Mouse (Mus musculus) spleen, adult 12 weeks (tissue): ENCODE data around the gene Klk10.

Source experiments
- DNase-seq: peaks from one replicate; pipeline ENCODE4 v3.0.0; 2022; ENCODE audit warnings: low spot score

Gene Klk10

GRCm38 (mm10) chr7:43796355-43796754, 15.5 kb downstream of the Klk10 start:
- no peak for DNase-seq

GRCm38 (mm10) chr7:43797333-43797769, 16.5 kb downstream of the Klk10 start, which contains the start of gene Klk8:
Klk8 (plus strand) TSS chr7:43797577.
- no peak for DNase-seq

GRCm38 (mm10) chr7:43797844-43798462, 17.1 kb downstream of the Klk10 start:
- no peak for DNase-seq

GRCm38 (mm10) chr7:43799876-43800275, 19.0 kb downstream of the Klk10 start:
- no peak for DNase-seq

GRCm38 (mm10) chr7:43810994-43811393, 30.2 kb downstream of the Klk10 start, which contains the start of gene Klk7:
Klk7 (plus strand) TSS chr7:43811294.
- DNase-seq: no peak

- DNase-seq: no peak
These were observed 34.4 kb downstream of the Klk10 start for GRCm38 (mm10) chr7:43815211-43815610.

DNA sequence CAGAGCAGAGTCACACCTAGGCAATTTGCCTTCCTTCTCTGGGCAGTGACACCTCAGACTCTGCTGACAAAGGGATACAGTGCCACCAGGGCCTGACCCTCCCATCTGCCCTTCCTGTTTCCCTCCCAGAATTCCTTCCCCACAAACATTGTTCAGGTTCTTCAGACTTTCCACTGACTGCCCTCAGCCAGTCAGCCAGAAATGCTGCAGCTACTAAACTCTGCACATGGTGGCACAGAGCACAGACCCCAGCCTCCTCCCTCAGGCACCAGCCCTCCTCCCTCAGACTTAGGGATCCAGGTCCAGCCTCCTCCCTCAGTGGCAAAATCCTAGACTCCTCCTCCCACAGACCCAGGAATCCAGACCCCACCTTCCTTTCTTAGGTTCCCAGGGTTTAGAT, 35.9 kb downstream of the Klk10 start:
- DNase-seq: no peak

DNA sequence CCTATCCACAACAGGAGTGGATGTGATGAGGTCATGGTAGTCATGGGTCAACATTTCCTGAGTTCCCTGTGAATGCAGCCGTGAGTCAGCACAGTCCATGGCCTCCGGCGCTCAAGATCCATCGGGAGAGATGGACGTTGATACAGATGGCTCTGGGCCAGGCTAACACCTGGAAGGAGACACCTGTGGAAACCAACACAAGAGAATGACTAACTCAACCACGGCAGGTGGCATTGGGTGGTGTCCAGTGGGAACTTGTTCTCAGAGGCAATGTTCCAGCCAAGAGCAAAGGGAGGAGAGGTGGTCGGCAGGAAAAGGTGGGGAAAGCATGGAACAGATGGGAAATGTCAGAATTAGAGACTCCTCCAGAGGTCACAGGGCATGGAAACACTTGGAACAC, 40.7 kb downstream of the Klk10 start:
- no peak for DNase-seq

DNA sequence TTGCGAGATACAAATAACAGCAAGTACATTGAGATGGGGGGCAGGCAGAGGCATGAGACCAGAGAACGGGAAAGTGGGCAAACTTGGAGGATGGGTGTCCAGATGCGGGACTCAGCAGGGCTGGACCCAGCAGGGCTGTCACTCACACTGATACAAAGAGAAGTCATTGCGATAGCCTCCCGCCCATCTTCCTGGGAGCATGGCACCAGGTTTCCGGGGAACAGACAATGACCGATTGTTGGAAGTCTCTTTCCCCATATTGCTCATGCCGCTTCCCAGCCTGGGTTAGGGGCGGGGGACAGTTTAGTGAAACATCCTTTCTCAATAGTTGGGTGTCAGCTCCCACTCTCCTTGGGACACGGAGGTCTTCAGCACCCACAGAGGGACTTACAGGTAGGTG, 43.4 kb downstream of the Klk10 start, which contains the start of gene Klk6:
Gene Klk6 (plus strand): TSS at position 301 of the 400 bp plus-strand sequence.
- no peak for DNase-seq

DNA sequence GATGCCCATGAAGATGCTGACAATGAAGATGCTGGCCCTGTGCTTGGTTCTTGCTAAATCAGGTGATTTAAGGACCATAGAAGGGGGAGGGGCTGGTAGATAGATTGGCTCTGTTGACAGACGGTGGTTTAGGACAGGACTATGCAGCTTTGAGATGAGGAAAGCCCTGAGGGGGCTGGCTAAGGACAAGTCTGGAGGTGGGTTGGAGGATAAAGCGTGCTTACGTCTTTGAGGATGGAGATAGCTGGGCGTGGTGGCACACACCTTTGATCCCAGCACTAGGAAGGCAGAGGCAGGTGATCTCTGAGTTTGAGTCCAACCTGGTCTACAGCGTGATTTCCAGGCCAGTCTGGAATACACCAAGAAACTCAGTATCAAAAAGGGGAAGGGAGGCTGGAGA, 45.2 kb downstream of the Klk10 start:
- no peak for DNase-seq

- no peak for DNase-seq
These were observed 46.9 kb downstream of the Klk10 start for GRCm38 (mm10) chr7:43827706-43828105.

DNA sequence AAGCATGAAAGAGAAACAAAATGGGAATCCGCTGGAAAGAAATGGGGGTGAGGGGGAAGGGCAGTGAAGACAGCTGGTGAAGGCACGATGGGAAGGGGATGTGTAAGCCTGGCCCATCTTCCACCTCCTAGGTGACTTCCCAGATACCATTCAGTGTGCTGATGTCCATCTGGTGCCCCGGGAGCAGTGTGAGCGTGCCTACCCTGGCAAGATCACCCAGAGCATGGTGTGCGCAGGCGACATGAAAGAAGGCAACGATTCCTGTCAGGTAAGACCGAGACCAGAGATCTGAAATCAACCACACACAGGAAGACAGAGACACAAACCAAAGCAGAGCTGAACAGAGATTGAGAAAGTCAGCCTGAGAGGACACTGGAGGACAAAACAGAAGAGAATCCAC, 48.2 kb downstream of the Klk10 start:
- no peak for DNase-seq
